Mouse (Mus musculus) thymus, postnatal 4 days (tissue): ENCODE measurements at regions not wholly inside any gene's neighbourhood (a gene's known extent, or its start where the extent isn't known, plus 50 kb on each side); places are given as distances from the start of the nearest gene placed in this dataset.

Experiments
- DNase-seq: peaks from one replicate; pipeline ENCODE4 v3.0.0; 2021

DNA sequence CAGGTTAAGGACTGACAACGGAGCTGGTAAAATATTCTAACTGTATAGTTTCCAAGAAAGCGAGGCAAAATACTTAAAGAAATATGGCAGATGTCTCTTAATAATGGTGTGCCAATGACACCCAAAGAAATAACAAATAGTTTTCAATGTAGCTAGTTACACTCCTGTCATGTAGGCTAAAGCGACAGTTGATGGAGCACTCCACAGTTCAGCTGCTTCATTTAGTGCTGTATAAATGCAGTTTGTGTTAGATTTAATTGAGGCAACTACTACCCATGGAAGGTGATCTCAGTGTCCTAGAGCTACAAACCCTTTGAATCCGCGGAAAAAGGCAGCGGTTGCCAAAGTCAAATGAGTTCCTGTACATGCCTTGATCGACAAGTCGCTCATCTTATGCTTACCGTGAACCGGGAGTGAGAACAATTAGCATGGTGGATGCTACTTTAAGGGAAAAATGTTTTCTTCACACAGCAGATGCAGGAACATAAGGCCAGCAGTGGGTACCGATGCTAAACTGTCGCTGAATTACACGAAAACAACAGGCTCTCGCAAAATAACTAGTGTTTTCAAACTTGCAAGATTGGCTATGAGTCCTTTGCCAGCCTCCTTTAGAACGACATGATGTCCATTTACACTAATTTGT is 961.4 kb downstream of the Mat2b start:
- DNase-seq: no peak

GRCm38 (mm10) chr11:39723621-39724020 is 971.4 kb downstream of the Mat2b start:
- DNase-seq: no peak

GRCm38 (mm10) chr11:39678521-39678920 is 1016.5 kb downstream of the Mat2b start:
- DNase-seq: no peak

DNA sequence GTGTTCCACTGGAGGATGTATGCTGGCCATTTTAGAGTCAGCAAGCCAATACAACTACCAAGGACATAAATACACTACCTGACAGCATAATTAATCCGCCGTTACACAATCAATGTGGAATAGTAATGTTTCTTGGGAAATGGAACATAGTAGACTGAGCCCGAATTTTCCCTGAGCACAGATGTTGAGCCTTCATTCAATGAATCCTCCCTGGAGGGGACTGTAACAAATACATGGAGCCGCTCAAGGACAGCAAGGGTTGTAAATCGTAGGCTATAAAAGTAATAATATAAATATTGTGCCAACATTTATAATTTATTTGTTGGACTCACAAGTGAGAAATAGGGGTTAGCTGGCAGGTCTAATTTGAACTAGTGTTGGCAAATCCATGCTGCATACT is 1041.4 kb downstream of the Mat2b start:
- no peak for DNase-seq

DNA sequence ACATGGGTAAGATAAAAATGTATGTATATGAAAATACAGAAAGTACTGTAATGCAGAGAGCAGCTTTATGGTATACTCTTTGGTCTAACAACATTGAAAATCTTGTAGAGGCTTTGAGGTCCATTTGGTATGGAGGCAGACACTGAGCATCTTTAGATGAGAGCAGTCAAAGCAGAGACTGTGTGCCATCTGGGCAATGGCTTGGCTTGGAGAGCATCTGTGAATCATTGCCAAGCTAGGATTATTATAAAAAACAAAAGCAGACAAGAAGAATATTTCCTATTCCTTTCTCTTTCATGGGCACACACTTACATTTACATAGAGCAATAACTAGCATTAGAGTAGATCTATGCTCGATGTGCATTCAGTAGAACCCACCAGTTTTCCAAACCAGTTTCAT is 1075.6 kb downstream of the Mat2b start:
- no peak for DNase-seq

- DNase-seq: no peak
These were observed 1079.2 kb downstream of the Mat2b start for GRCm38 (mm10) chr11:39615843-39616242.

DNA sequence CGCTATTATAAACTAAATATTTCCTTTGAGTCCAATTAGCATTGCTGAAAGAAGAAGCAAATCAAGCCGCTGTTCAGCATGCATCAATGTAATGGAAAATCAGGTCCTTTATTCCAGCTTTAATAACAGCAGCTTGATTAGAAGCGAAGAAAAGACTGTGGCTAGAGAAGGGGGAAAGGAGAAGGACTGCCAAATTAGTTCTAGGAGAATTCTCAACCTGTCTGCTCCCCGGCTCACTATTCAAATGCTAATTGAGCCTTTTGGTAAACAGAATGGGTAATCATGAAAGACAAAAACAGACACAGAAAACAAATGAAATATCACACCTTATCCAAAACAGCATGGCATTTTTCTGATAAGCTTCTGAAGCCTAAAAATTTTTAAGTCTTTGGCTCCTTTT is 1098.5 kb downstream of the Mat2b start:
- DNase-seq: no peak

DNA sequence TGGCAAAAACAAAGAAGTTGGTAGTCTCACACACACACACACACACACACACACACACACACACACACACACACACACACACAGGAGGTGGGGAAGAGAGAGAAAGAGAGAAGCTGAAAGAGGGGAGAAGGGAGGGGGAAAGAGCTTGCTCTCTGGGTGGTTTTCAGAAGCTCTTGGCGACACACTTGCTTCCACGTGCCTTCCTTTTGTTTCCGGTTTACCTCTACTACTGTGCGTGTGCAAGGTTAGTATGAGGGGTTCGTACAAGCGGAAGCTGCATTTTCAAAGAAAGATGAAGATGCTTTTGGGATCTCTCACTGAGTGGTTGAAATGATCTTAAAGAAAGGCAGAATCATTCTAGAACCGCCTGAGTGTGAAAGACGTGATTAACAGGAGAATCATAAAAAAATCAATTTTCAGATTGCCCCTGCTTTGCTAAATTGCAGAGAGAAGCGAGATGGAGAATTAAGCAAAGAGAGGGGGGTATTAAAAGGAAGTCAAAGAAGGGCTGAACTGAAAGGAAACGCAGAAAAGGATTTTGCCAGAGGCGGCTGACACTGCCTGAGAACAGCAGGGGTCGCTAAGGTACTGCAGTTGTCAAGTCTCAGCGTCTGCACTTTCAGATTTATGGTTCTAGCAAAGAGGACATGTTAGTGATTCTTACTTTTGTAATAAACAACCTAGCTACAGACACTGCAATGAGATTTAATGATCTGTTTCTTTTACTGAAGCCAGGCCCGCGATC is 1106.2 kb downstream of the Mat2b start:
- DNase-seq: peak; percentile 9

- DNase-seq: no peak
These were observed 1136.7 kb downstream of the Mat2b start for GRCm38 (mm10) chr11:39558287-39558686.

DNA sequence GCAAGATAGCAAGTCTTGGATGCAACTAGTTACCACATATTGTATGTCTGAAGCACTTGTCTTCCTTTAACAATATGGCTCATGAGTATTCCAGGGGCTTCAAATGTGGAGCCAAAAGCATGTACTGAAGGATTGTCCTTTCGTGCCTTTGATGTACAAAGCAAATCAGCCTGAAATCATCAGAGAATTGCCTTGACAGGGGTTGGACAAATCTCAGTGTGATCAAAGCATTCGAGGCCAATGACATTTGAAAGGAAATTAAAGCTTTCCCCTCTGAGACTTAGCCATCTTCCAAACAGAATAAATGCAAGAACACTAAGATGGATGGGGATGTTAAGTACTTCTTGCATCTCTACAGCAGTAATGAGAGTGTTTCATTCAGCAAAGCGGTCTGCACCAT is 1144.9 kb downstream of the Mat2b start:
- DNase-seq: no peak

- DNase-seq: no peak
These were observed 1169.9 kb downstream of the Mat2b start for GRCm38 (mm10) chr11:39524866-39525649.

DNA sequence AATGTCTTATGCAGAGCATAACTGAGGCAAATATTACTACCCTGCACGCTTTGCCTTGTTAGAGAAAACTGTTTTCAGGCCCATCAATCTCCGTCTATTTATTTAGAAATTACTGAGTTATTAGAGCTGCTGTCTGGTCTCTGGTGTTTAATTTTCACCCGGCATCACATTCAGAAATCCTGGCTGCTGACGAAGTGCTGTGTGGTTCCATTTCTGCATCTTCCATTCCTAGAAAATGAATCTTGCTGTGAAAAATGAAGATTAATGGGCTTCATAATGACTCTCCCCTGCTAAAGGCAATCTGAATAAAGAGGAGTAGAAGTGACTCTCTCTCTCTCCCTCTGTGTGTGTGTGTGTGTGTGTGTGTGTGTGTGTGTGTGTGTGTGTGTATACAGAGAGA is 1199.8 kb downstream of the Mat2b start:
- DNase-seq: no peak

DNA sequence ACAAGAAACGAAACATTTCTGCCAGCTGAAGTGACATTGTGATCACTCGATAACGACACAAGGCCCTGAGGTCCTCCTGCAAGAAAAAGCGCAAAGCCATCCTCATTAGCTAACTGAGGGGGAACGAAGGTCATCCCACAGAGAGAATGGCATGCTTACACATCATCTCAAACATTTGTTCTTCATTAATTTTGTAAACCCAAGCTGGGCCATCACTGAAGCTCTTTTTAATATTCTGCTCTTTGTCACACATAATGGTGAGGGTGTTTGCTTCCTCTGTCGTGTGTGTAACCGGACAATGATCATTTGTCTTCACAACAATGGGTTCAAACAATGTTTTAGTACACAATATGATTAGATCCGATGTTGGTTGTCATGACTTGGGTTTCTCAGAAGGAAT is 1217.9 kb downstream of the Mat2b start:
- DNase-seq: no peak

DNA sequence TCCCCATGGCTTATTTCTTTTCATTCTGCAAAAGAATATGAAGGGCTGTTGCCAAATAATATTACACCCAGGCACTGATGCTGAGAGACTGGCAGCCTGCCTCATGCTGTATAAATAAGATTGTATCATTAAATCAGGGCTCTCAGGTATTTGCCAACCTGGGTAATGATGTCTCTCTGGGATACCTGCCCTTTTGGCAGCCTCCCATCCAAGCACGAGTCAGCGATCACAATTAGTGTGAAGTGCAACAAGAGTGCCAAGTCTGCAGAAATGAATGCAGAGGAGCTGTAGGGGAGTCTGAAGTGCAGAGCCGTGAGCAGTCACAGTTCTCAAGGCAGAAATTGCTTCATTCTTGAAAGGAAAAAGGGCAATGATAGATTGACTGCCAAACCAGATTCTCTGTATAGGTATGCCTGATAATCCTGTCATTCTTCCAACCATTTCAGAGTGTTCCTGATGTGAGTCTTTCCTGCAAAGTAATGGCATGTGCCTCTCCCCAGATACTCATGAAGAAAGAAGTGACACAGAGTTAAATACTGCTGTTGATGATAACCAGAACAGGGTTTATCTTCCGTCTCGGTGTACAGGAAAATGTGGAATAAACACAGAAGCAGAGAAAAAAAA is 1241.6 kb downstream of the Mat2b start:
- DNase-seq: no peak

GRCm38 (mm10) chr11:39446374-39446773 is 1248.6 kb downstream of the Mat2b start:
- DNase-seq: no peak

DNA sequence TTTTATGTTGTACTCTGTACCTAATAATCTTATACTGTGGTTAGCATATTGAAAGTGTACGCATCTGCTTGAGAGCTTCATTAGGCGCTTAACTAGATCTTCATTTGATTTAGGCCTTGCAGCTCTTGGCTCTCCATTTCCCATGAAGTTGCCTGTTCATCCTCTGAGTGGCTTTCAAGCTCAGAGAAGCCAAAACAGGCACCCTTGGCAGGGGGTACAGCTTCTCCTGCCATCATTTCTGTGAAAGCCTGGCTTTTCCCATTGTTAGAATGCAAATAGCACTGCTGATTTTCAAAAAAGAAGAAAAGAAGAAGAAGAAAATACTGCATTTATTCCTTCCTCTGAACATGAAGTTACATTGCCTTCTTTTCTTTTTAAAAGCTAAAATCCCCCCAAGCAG is 1283.3 kb downstream of the Mat2b start:
- DNase-seq: no peak

DNA sequence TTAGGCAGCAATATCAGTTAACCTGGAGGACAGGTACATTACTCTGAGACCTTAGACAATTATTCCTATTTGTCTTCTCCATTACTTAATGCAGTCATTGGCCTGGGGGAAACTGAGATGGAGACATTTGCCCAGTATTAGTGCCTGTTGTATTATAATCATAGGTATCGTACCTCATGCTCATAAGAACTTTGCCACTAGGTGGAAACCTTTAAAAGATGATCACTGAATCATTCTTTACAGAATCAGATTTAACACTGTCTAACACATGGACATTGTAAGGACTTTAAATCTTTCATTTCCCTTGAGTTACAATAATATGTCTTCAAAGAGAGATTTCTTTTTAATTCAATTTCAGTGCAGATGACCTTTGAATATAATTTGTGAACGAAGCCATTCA is 1283.8 kb downstream of the Mat2b start:
- no peak for DNase-seq

- DNase-seq: no peak
These were observed 1330.2 kb downstream of the Mat2b start for GRCm38 (mm10) chr11:39364827-39365226.

DNA sequence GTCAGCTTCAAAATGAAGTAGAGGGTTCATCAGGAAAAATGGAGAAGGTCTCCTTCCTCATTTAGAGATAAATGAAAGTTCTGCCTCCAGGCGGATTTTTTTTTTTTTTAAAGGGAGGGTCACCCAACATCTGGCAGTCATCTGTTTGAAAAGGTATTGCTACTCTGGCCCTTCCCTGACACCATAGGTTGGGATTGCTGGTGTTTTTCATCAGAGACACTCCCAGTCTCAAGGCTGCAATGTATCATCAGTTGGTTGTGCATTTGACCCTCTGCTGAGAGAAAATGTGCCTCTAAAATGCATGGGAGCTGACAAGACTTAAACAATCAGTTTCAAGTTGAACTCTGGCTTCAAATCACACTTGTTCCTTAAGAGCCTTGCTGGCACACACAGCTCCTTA is 1344.4 kb downstream of the Mat2b start:
- DNase-seq: no peak
